Mouse (Mus musculus) liver, embryonic 11.5 days (tissue): ENCODE measurements around the gene Desi2. TPM values are rescaled to one million over a fixed set of nuclear protein-coding genes. Genes with fewer than 3 reads are reported as not detected.
"Not testable (repeated sequence)": the region's sequence is repeated elsewhere in the genome, so short reads cannot be mapped to it uniquely, and the experiment has no call there.

Experiments used
- ATAC-seq: fragments of 200-750 bp; cut with Nextera tagmentation; replicated peaks from 2 replicates; pipeline ENCODE4 v1.8.0; 2017; ENCODE audit warnings: moderate number of reproducible peaks, mild to moderate bottlenecking, moderate TSS enrichment, moderate library complexity; ENCODE audit not compliant: low FRiP score
- DNase-seq: peaks from one replicate; pipeline ENCODE4 v3.0.0-alpha.2; 2017; ENCODE audit warnings: low spot score
- H3K27ac ChIP-seq: fragments of 300-500 bp; sonication (generic); 2 replicates; pipeline ENCODE4 v1.5.1; 2014; ENCODE audit warnings: mild to moderate bottlenecking, low read depth, low read length, control low read depth
- H3K27me3 ChIP-seq: fragments of 300-500 bp; sonication (generic); replicated peaks from 2 replicates; pipeline ENCODE4 v1.6.1; 2014; ENCODE audit warnings: low read length, mixed read lengths; ENCODE audit not compliant: control insufficient read depth, insufficient read depth
- H3K36me3 ChIP-seq: fragments of 300-500 bp; sonication (generic); 2 replicates; pipeline ENCODE4 v1.6.1; 2014; ENCODE audit warnings: mild to moderate bottlenecking, low read length, moderate library complexity, mixed read lengths; ENCODE audit not compliant: control insufficient read depth, insufficient read depth
- H3K4me1 ChIP-seq: fragments of 300-500 bp; sonication (generic); replicated peaks from 2 replicates; pipeline ENCODE4 v1.6.1; 2014; ENCODE audit warnings: low read length, mixed read lengths; ENCODE audit not compliant: control insufficient read depth, insufficient read depth
- H3K4me2 ChIP-seq: fragments of 300-500 bp; sonication (generic); 2 replicates; pipeline ENCODE4 v1.6.1; 2014; ENCODE audit warnings: mild to moderate bottlenecking, control low read depth, moderate library complexity
- H3K4me3 ChIP-seq: fragments of 300-500 bp; sonication (generic); 2 replicates; pipeline ENCODE4 v1.5.1; 2014; ENCODE audit warnings: low read depth, low read length, control low read depth
- H3K9ac ChIP-seq: fragments of 300-500 bp; sonication (generic); 2 replicates; pipeline ENCODE4 v1.6.1; 2014; ENCODE audit warnings: low read depth, low read length, control low read depth
- H3K9me3 ChIP-seq: fragments of 300-500 bp; sonication (generic); 2 replicates; pipeline ENCODE4 v1.6.1; 2016; ENCODE audit warnings: low read length, inconsistent platforms, mixed read lengths; ENCODE audit not compliant: control insufficient read depth
- WGBS: fragments of 180-500 bp; shearing (Covaris S2); extraction: QIAGEN DNeasy Blood & Tissue Kit; methylation state at CpG from one replicate; pipeline ENCODE4 v1.1.7; 2014; 5-methylcytosine and 5-hydroxymethylcytosine counted together
- polyA plus RNA-seq: library from polyadenylated mRNA; unstranded; fragments of >200 nt; fragmentation: Nextera tagmentation; extraction: Ambion mirVana; gene quantifications from 2 replicates; pipeline ENCODE4 v1.2.1, GENCODE M21; 2014

Desi2 gene
- polyA plus RNA-seq, 1 experiment from 2014 or later: 18.6 TPM

DNA sequence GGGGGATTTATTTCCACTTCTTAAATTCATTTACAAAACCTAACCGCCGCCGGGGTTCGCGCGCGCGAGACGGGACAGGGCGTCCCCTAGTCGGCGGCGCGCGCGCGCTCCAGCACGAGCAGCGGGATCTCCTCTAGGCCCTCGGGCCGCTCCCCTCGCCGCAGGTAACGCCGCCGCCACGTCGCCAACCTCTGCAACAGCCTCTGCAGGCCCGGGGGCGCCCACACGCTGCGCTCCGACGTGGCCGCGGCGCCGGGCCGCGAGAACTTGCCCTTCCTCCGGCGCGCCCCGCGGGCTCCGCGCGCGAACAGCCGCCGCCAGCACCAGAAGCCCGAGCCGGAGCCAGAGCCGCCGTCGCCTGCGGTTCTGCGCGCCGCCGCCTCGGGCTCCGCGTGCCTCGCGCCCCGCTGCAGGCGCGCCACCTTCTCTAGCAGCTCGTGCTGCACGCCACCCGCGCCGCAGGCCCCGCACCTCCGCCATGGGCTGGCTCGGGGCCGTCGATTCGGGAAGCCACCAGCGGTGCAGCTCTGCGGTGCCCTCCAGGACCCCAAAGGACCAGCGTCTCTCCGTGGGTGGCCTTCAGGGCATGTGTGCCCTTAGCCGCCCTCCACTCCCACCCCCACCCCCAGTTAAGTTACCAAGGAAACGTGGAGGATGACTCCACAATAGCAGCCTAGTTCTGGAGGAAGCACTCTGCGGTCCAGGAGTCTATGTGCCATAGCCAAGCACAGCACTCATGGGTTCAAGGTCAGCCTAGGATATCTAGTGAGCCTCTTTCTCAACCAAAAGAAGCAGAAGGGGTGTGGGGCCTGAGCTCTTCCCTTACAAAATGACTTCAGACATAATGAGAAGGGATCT, 89.1 kb downstream of the Desi2 start:
- H3K9me3 ChIP-seq: no peaks in the 10 kb centered on the region
- no peaks in the 10 kb centered on the region for H3K4me1 ChIP-seq
- H3K36me3 ChIP-seq: no peaks in the 10 kb centered on the region
- H3K4me3 ChIP-seq: peak overlapping the region; percentile 64
- peak; percentile 61 for DNase-seq
- H3K4me2 ChIP-seq: peak overlapping the region; percentile 87
- WGBS: under 1% methylated on average over 87 of the region's 87 CpGs
- ATAC-seq: peak; percentile 69
- H3K9ac ChIP-seq: peak overlapping the region; percentile 64
- peaks cover 20% of the 10 kb centered on the region for H3K27me3 ChIP-seq
- no peak overlapping the region for H3K27ac ChIP-seq

DNA sequence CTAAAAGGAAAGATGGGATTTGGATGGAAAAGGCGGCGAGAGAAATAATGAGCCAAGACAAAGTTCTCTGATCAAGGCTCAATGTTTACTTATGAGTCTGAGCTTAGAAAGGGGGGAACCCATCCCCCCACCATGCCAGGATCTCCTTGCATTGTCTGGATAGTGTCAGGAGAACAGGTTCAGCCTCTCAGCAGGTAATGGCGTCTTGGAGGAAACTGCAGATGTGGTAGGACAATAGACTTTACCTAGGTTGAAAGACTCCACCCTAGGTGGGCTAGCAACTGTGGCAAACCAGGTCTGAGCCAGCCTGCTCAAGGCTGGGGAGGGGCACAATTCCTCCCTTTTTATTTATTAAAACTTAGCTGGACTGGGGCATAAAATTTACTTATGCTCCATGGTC, 96.1 kb downstream of the Desi2 start:
- H3K4me2 ChIP-seq, H3K4me1 ChIP-seq, ATAC-seq, H3K9me3 ChIP-seq, H3K4me3 ChIP-seq, DNase-seq, H3K9ac ChIP-seq, H3K36me3 ChIP-seq, H3K27ac ChIP-seq, H3K27me3 ChIP-seq: not testable (repeated sequence)
- WGBS: 91% methylated on average over 3 of the region's 3 CpGs

GRCm38 (mm10) chr1:178283946-178284720, 96.9 kb downstream of the Desi2 start:
- Histone ChIP-seq H3K9me3 (no peaks in the 10 kb centered on the region), H3K4me2 (no peak overlapping the region), H3K27ac (no peak overlapping the region), H3K27me3 (no peaks in the 10 kb centered on the region), H3K4me1 (no peaks in the 10 kb centered on the region), H3K4me3 (no peak overlapping the region), H3K36me3 (no peaks in the 10 kb centered on the region), H3K9ac (no peak overlapping the region)
- DNase-seq (no peak), ATAC-seq (no peak)
- WGBS: 75% methylated on average over 2 of the region's 2 CpGs

DNA sequence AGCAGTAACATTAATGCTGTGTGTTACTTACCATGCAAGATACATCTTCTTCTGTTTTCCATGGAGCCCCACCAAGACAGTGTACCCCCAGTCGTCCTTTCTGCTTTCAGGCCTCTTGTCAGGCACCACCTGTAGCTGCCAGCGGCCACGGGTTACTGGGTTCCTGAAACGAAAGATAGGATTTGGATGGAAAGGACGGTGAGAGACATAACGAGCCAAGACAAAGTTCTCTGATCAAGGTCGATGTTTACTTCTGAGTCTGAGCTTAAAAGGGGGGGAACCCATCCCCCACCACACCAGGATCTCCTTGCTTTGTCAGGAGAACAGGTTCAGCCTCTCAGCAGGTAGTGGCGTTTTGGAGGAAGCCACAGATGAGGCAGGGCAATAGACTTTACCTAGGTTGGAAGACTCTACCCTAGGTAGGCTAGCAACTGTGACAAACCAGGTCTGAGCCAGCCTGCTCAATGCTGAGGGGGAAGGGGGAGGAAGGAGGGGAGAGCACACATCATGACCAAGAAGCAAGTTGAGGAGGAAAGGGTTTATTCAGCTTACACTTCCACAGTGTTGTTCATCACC, 100.5 kb downstream of the Desi2 start:
- Histone ChIP-seq H3K36me3 (no peaks in the 10 kb centered on the region), H3K27me3 (no peaks in the 10 kb centered on the region), H3K4me2 (no peak overlapping the region), H3K4me3 (no peak overlapping the region), H3K9me3 (no peaks in the 10 kb centered on the region), H3K9ac (no peak overlapping the region), H3K27ac (no peak overlapping the region), H3K4me1 (no peaks in the 10 kb centered on the region)
- no peak for ATAC-seq
- 57% methylated on average over 8 of the region's 8 CpGs for WGBS
- DNase-seq: no peak

- H3K9me3 ChIP-seq: no peaks in the 10 kb centered on the region
- DNase-seq: no peak
- ATAC-seq: no peak
- no peaks in the 10 kb centered on the region for H3K36me3 ChIP-seq
- H3K27ac ChIP-seq: no peak overlapping the region
- no peak overlapping the region for H3K4me3 ChIP-seq
- H3K4me1 ChIP-seq: no peaks in the 10 kb centered on the region
- H3K9ac ChIP-seq: no peak overlapping the region
- no peak overlapping the region for H3K4me2 ChIP-seq
- 75% methylated on average over 3 of the region's 3 CpGs for WGBS
- H3K27me3 ChIP-seq: no peaks in the 10 kb centered on the region
Observed at GRCm38 (mm10) chr1:178291716-178292115, 104.5 kb downstream of the Desi2 start.

GRCm38 (mm10) chr1:178294051-178294450, 106.8 kb downstream of the Desi2 start:
- no peaks in the 10 kb centered on the region for H3K9me3 ChIP-seq
- H3K4me3 ChIP-seq: no peak overlapping the region
- ATAC-seq (no peak), DNase-seq (no peak)
- no peaks in the 10 kb centered on the region for H3K4me1 ChIP-seq
- no peak overlapping the region for H3K4me2 ChIP-seq
- H3K9ac ChIP-seq: no peak overlapping the region
- no peak overlapping the region for H3K27ac ChIP-seq
- 91% methylated on average over 1 of the region's 1 CpGs for WGBS
- H3K36me3 ChIP-seq: no peaks in the 10 kb centered on the region
- H3K27me3 ChIP-seq: no peaks in the 10 kb centered on the region

GRCm38 (mm10) chr1:178301261-178301660, 114.0 kb downstream of the Desi2 start:
- not testable (repeated sequence) for ATAC-seq, H3K4me1 ChIP-seq, H3K36me3 ChIP-seq, H3K4me2 ChIP-seq, H3K27me3 ChIP-seq, H3K4me3 ChIP-seq, H3K9me3 ChIP-seq, DNase-seq, H3K27ac ChIP-seq, H3K9ac ChIP-seq
- 79% methylated on average over 2 of the region's 2 CpGs for WGBS

GRCm38 (mm10) chr1:178303425-178303824, 116.2 kb downstream of the Desi2 start:
- Histone ChIP-seq H3K27me3 (no peaks in the 10 kb centered on the region), H3K9me3 (no peaks in the 10 kb centered on the region), H3K4me1 (no peaks in the 10 kb centered on the region), H3K27ac (no peak overlapping the region), H3K4me3 (no peak overlapping the region), H3K36me3 (no peaks in the 10 kb centered on the region), H3K9ac (no peak overlapping the region), H3K4me2 (no peak overlapping the region)
- DNase-seq: no peak
- WGBS: 23% methylated on average over 3 of the region's 3 CpGs
- 0 out of 2 replicates have a peak, but pooled peaks have one; percentile 31 for ATAC-seq
